Mouse (Mus musculus) hindbrain, embryonic 13.5 days (tissue): ENCODE results near the gene Hal. TPM values are rescaled to one million over a fixed set of nuclear protein-coding genes. Genes with fewer than 3 reads are reported as not detected.

Experiments
- polyA plus RNA-seq: library from polyadenylated mRNA; unstranded; fragments of >200 nt; fragmentation: Nextera tagmentation; extraction: Ambion mirVana; gene quantifications from 2 replicates; pipeline ENCODE4 v1.2.1, GENCODE M21; 2015

Gene Hal
- polyA plus RNA-seq, 1 experiment from 2014 or later, result not detected

Other genes starting within 250 kb of the Hal start
- 10.4 and 13.0 TPM in 2 replicates for gene Elk3, start 177.6 kb upstream of the Hal start, polyA plus RNA-seq
- 98.4 and 101 TPM in 2 replicates for gene Lta4h, start 35.4 kb upstream of the Hal start, polyA plus RNA-seq
- gene Amdhd1, start 51.3 kb downstream of the Hal start, polyA plus RNA-seq, result 0.08 and 0.09 TPM in 2 replicates
- 0.27 TPM in 2 replicates for gene Ccdc38, start 51.9 kb downstream of the Hal start, polyA plus RNA-seq
- gene Snrpf, start 100.9 kb downstream of the Hal start, polyA plus RNA-seq, result 80.6 and 84.7 TPM in 2 replicates
- 1.2 and 2.2 TPM in 2 replicates for gene Ntn4, start 151.9 kb downstream of the Hal start, polyA plus RNA-seq